Mouse (Mus musculus): Measurements from ENCODE around the gene Rapgef1. TPM values are rescaled to one million over a fixed set of nuclear protein-coding genes. Genes with fewer than 3 reads are reported as not detected.
A peak's percentile ranks its signal among the peaks of the same experiment; 100 is the strongest.

The Rapgef1 gene
- polyA plus RNA-seq, 2 experiments: 20.8 to 51.1 TPM

DNA sequence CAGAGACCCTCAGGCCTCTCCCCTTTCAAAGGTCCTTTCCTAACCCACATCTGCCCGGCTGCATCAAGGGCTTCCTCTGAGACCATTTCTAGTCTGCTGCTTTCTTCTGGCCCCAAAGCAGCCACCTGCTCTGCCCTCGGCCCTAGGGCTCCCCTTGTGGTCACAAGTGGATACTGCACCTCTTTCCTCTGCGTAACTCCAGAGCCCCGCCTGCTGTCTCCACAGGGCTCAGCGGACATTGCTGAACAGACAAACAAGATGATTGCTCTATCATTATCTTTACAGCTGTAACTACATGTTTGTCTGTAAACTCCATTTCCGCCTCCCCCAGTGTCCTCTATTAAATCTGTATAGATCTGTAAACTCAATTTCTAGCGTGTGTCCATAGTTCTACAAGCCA is 37.1 kb upstream of the Rapgef1 start:
- DNase-seq (ENCODE audit: low spot score) (peak; percentile 58), ATAC-seq (ENCODE audit: low FRiP score, low read depth) (no peak)
- Histone ChIP-seq H3K36me3 (ENCODE audit: control insufficient read depth, insufficient read depth, low read length) (no peaks in the 10 kb centered on the region), H3K4me1 (ENCODE audit: control insufficient read depth, insufficient read depth, low read length) (no peaks in the 10 kb centered on the region), H3K9me3 (ENCODE audit: control insufficient read depth, low read length) (no peaks in the 10 kb centered on the region), H3K4me3 (replicated peaks; ENCODE audit: low read length) (no peak overlapping the region), H3K27ac (replicated peaks; ENCODE audit: low read depth, low read length) (no peak overlapping the region), H3K27me3 (ENCODE audit: control insufficient read depth, insufficient read depth, low read length) (no peaks in the 10 kb centered on the region), H3K9ac (ENCODE audit: low read depth, low read length, severe bottlenecking) (no peak overlapping the region), H3K4me2 (replicated peaks; ENCODE audit: low read depth, low read length, severe bottlenecking) (no peak overlapping the region)
- TF ChIP-seq POLR2A (IDR thresholded peaks at IDR 0.05; ENCODE audit: borderline replicate concordance, extremely low read depth, insufficient read depth, insufficient read length): no peak
- WGBS: 4% methylated on average over 7 of the region's 7 CpGs

- no peak overlapping the region for H3K27ac ChIP-seq (replicated peaks; ENCODE audit: low read depth, low read length)
- no peaks in the 10 kb centered on the region for H3K36me3 ChIP-seq (ENCODE audit: control insufficient read depth, insufficient read depth, low read length)
- no peak overlapping the region for H3K4me3 ChIP-seq (replicated peaks; ENCODE audit: low read length)
- whole genome bisulfite sequencing: 36% methylated on average over 8 of the region's 8 CpGs
- no peaks in the 10 kb centered on the region for H3K9me3 ChIP-seq (ENCODE audit: control insufficient read depth, low read length)
- ATAC-seq (ENCODE audit: low FRiP score, low read depth): no peak
- DNase-seq (ENCODE audit: low spot score): no peak
- H3K9ac ChIP-seq (ENCODE audit: low read depth, low read length, severe bottlenecking): no peak overlapping the region
- no peaks in the 10 kb centered on the region for H3K4me1 ChIP-seq (ENCODE audit: control insufficient read depth, insufficient read depth, low read length)
- no peaks in the 10 kb centered on the region for H3K27me3 ChIP-seq (ENCODE audit: control insufficient read depth, insufficient read depth, low read length)
- TF ChIP-seq POLR2A (IDR thresholded peaks at IDR 0.05; ENCODE audit: borderline replicate concordance, extremely low read depth, insufficient read depth, insufficient read length): no peak
- H3K4me2 ChIP-seq (replicated peaks; ENCODE audit: low read depth, low read length, severe bottlenecking): no peak overlapping the region
Observed at GRCm38 (mm10) chr2:29586017-29586702, 33.4 kb upstream of the Rapgef1 start.

- Histone ChIP-seq H3K9ac (ENCODE audit: low read depth, low read length, severe bottlenecking) (no peak overlapping the region), H3K27ac (replicated peaks; ENCODE audit: low read depth, low read length) (no peak overlapping the region), H3K27me3 (ENCODE audit: control insufficient read depth, insufficient read depth, low read length) (no peaks in the 10 kb centered on the region), H3K4me3 (replicated peaks; ENCODE audit: low read length) (no peak overlapping the region), H3K36me3 (ENCODE audit: control insufficient read depth, insufficient read depth, low read length) (no peaks in the 10 kb centered on the region), H3K9me3 (ENCODE audit: control insufficient read depth, low read length) (no peaks in the 10 kb centered on the region), H3K4me2 (replicated peaks; ENCODE audit: low read depth, low read length, severe bottlenecking) (no peak overlapping the region), H3K4me1 (ENCODE audit: control insufficient read depth, insufficient read depth, low read length) (no peaks in the 10 kb centered on the region)
- 73% methylated on average over 4 of the region's 4 CpGs for WGBS
- no peak for TF ChIP-seq POLR2A (IDR thresholded peaks at IDR 0.05; ENCODE audit: borderline replicate concordance, extremely low read depth, insufficient read depth, insufficient read length)
- DNase-seq (ENCODE audit: low spot score) (no peak), ATAC-seq (ENCODE audit: low FRiP score, low read depth) (no peak)
Observed at GRCm38 (mm10) chr2:29588006-29588405, 31.5 kb upstream of the Rapgef1 start.

DNA sequence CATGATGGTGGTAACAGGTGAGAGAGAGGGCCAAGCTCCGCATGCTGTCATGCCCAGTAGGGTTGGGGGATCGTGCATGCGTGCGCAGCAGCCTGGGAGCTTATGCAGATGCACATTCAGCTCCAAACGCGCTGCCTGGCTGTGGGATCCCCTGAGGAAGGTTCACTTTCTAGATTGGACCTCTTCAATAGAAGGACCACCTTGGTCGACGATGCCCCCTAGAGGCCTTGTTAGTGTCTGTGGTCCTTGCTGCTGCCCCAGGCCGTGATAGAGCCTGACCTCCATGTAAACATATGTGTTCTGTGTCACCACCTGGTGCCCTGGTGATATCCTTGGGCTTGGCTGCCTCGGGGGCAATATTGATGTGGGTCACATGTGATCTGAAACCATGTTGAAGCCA is 30.3 kb upstream of the Rapgef1 start:
- DNase-seq (ENCODE audit: low spot score): no peak
- Histone ChIP-seq H3K9ac (ENCODE audit: low read depth, low read length, severe bottlenecking) (no peak overlapping the region), H3K36me3 (ENCODE audit: control insufficient read depth, insufficient read depth, low read length) (no peaks in the 10 kb centered on the region), H3K4me1 (ENCODE audit: control insufficient read depth, insufficient read depth, low read length) (no peaks in the 10 kb centered on the region), H3K27me3 (ENCODE audit: control insufficient read depth, insufficient read depth, low read length) (no peaks in the 10 kb centered on the region), H3K4me2 (replicated peaks; ENCODE audit: low read depth, low read length, severe bottlenecking) (no peak overlapping the region), H3K27ac (replicated peaks; ENCODE audit: low read depth, low read length) (no peak overlapping the region), H3K4me3 (replicated peaks; ENCODE audit: low read length) (no peak overlapping the region), H3K9me3 (ENCODE audit: control insufficient read depth, low read length) (no peaks in the 10 kb centered on the region)
- no peak for ATAC-seq (ENCODE audit: low FRiP score, low read depth)
- WGBS: 24% methylated on average over 10 of the region's 10 CpGs
- TF ChIP-seq POLR2A (IDR thresholded peaks at IDR 0.05; ENCODE audit: borderline replicate concordance, extremely low read depth, insufficient read depth, insufficient read length): no peak

GRCm38 (mm10) chr2:29591626-29592025 is 27.9 kb upstream of the Rapgef1 start:
- Histone ChIP-seq H3K36me3 (ENCODE audit: control insufficient read depth, insufficient read depth, low read length) (no peaks in the 10 kb centered on the region), H3K9ac (ENCODE audit: low read depth, low read length, severe bottlenecking) (no peak overlapping the region), H3K27ac (replicated peaks; ENCODE audit: low read depth, low read length) (no peak overlapping the region), H3K4me3 (replicated peaks; ENCODE audit: low read length) (no peak overlapping the region), H3K4me2 (replicated peaks; ENCODE audit: low read depth, low read length, severe bottlenecking) (no peak overlapping the region), H3K27me3 (ENCODE audit: control insufficient read depth, insufficient read depth, low read length) (no peaks in the 10 kb centered on the region), H3K9me3 (ENCODE audit: control insufficient read depth, low read length) (no peaks in the 10 kb centered on the region), H3K4me1 (ENCODE audit: control insufficient read depth, insufficient read depth, low read length) (no peaks in the 10 kb centered on the region)
- no peak for ATAC-seq (ENCODE audit: low FRiP score, low read depth)
- 80% methylated on average over 6 of the region's 6 CpGs for WGBS
- no peak for DNase-seq (ENCODE audit: low spot score)
- TF ChIP-seq POLR2A (IDR thresholded peaks at IDR 0.05; ENCODE audit: borderline replicate concordance, extremely low read depth, insufficient read depth, insufficient read length): no peak
